10 mouse cellular contexts compared by ENCODE assay signal in the genomic region with DNA sequence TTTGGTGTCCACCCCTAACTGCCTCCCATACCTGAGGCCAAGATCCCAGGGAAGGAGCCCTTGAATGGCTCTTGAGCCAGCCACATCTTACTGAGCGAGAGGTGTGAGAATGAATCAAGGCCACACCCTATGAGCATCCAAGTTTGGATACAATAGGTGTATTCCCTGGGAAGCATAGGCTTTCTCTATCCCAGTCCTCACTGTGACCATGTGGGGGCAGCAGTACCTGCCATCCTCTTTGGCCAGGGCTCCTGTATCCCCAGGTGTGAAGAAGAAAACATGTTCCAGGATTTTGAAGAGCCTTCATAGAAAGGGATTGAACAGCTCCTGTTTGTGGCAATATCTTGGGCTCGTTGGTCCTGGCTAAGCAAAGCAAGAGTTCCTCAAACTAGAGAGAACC. TPM values are rescaled to one million over a fixed set of nuclear protein-coding genes. Genes with fewer than 3 reads are reported as not detected.
A peak's percentile ranks its signal among the peaks of the same experiment; 100 is the strongest.
DNase-seq lines count a peak whose midpoint lies in the region; ATAC-seq and TF ChIP-seq lines count a peak whose summit lies in the region.
"Had no signal": no experiment of that assay in that cellular context is flagged by ENCODE, and none has a peak within 500 bp of the region (broad histone marks: within the 10 kb centered on the region; RNA-seq: fewer than 3 reads in every experiment).

No protein-coding gene starts in this region.

- TF ChIP-seq POLR2A in liver, adult 2 months (IDR thresholded peaks at IDR 0.05; ENCODE audit: extremely low read depth, insufficient read depth, low read length), result no peak

- peak overlapping the region; percentile 16; the same call in 1 of the 2 replicates for H3K27ac ChIP-seq in gastrocnemius, adult 2 months
- no peak overlapping the region for H3K27ac ChIP-seq in liver, adult 2 months (replicated peaks; ENCODE audit: insufficient read depth, low read depth, low read length)
- peak overlapping the region; percentile 96 for H3K27ac ChIP-seq in lung, embryonic 16.5 days (ENCODE audit: low read length)

- 86% methylated on average over 2 of the region's 2 CpGs for WGBS in liver, adult 2 months
- 51% methylated on average over 2 of the region's 2 CpGs for WGBS in lung, embryonic 16.5 days

- H3K9ac ChIP-seq in liver, adult 2 months (ENCODE audit: low read depth, low read length), result no peak overlapping the region
- H3K9ac ChIP-seq in lung, embryonic 16.5 days (ENCODE audit: low read length), result no peak overlapping the region
- H3K9ac ChIP-seq: neural tube, embryonic 13.5 days had no signal

- H3K4me2 ChIP-seq in lung, embryonic 16.5 days (ENCODE audit: low read depth, low read length), result no peak overlapping the region
- H3K4me2 ChIP-seq: neural tube, embryonic 13.5 days had no signal

- peak; percentile 41 for TF ChIP-seq CTCF in gastrocnemius, adult 2 months (IDR thresholded peaks at IDR 0.05)
- TF ChIP-seq CTCF in liver, adult 2 months (IDR thresholded peaks at IDR 0.05; ENCODE audit: low read depth, low read length), result peak; percentile 53; the same call in 1 of the 2 replicates

- H3K9me3 ChIP-seq in lung, embryonic 16.5 days (ENCODE audit: control insufficient read depth, low read length), result no peaks in the 10 kb centered on the region
- H3K9me3 ChIP-seq: neural tube, embryonic 13.5 days had no signal

- 0 out of 2 replicates have a peak, but pooled peaks have one; percentile 1 for ATAC-seq in lung, embryonic 16.5 days (ENCODE audit: low read depth)

- DNase-seq in gastrocnemius, adult 2 months, result no peak
- no peak for DNase-seq in gastrocnemius, postnatal 25 days
- no peak for DNase-seq in liver, adult 2 months (ENCODE audit: extremely low read depth, low read depth, low spot score)
- no peak for DNase-seq in liver
- peak; percentile 45 for DNase-seq in brain, adult 2 months (ENCODE audit: low read depth, low spot score)
- no peak for DNase-seq in spleen, postnatal 4 days (ENCODE audit: low spot score in 2 of 2)
- DNase-seq in frontal cortex, postnatal 25 days (ENCODE audit: low spot score in 2 of 2), result no peak

- no peaks in the 10 kb centered on the region for H3K36me3 ChIP-seq in liver, adult 2 months (ENCODE audit: control insufficient read depth, insufficient read depth, low read length)
- no peaks in the 10 kb centered on the region for H3K36me3 ChIP-seq in lung, embryonic 16.5 days (ENCODE audit: control insufficient read depth, insufficient read depth, low read length)
- H3K36me3 ChIP-seq: neural tube, embryonic 13.5 days had no signal

- H3K79me2 ChIP-seq in liver, adult 2 months (ENCODE audit: control insufficient read depth, insufficient read depth, low read length), result no peaks in the 10 kb centered on the region

- H3K4me1 ChIP-seq in liver, adult 2 months (ENCODE audit: control insufficient read depth, insufficient read depth, low read length), result peaks cover 7% of the 10 kb centered on the region
- H3K4me1 ChIP-seq in lung, embryonic 16.5 days (replicated peaks; ENCODE audit: control insufficient read depth, insufficient read depth, low read length), result peaks cover 69% of the 10 kb centered on the region

- no peaks in the 10 kb centered on the region for H3K27me3 ChIP-seq in liver, adult 2 months (ENCODE audit: control insufficient read depth, insufficient read depth, low read length)
- no peaks in the 10 kb centered on the region for H3K27me3 ChIP-seq in lung, embryonic 16.5 days (ENCODE audit: control insufficient read depth, insufficient read depth, low read depth, low read length)
- H3K27me3 ChIP-seq: neural tube, embryonic 13.5 days had no signal

- intact Hi-C loops in gastrocnemius, adult 2 months (cut with DNase I), result loop anchor here (5.0 kb wide), 1 partner anchor 63 kb away; a partner anchor contains a TSS

- no peak overlapping the region for H3K4me3 ChIP-seq in gastrocnemius, adult 2 months
- H3K4me3 ChIP-seq in liver, adult 2 months (ENCODE audit: insufficient read depth, low read depth, low read length), result no peak overlapping the region
- no peak overlapping the region for H3K4me3 ChIP-seq in lung, embryonic 16.5 days (ENCODE audit: low read length)
- H3K4me3 ChIP-seq: erythroblast, embryonic 14.5 days; neural tube, embryonic 13.5 days had no signal

RNA-seq across cellular contexts. Expression of a gene that starts 1.8 kb away (rescaled TPM):
- total RNA-seq in gastrocnemius, adult 2 months (2021), result 1 to 10 TPM; 2.2 to 2.3 TPM
- 1 to 10 TPM; 3.1 to 7.2 TPM for total RNA-seq in gastrocnemius, postnatal 25 days (2021)
- total RNA-seq in liver, adult 2 months (2014; rRNA removed), result 1.4 and 2.8 TPM in 2 replicates
- polyA plus RNA-seq in liver, adult 2 months (2012; rRNA removed), result 4.8 TPM in 2 replicates
- polyA plus RNA-seq in lung, embryonic 16.5 days (2015; fragmentation: Nextera tagmentation; extraction: Ambion mirVana), result 72.0 and 76.0 TPM in 2 replicates

RNA-seq across cellular contexts. Expression of a gene that starts 38.1 kb away (rescaled TPM):
- 1 to 10 TPM; 4.0 to 4.7 TPM for total RNA-seq in gastrocnemius, adult 2 months (2021)
- total RNA-seq in gastrocnemius, postnatal 25 days (2021), result 1 to 10 TPM; 6.0 to 6.5 TPM
- 3.1 and 4.0 TPM in 2 replicates for total RNA-seq in liver, adult 2 months (2014; rRNA removed)
- polyA plus RNA-seq in liver, adult 2 months (2012; rRNA removed), result 3.1 and 3.8 TPM in 2 replicates
- polyA plus RNA-seq in lung, embryonic 16.5 days (2015; fragmentation: Nextera tagmentation; extraction: Ambion mirVana), result 30.3 and 33.0 TPM in 2 replicates

RNA-seq across cellular contexts. Expression of a gene that starts 38.2 kb away (rescaled TPM):
- total RNA-seq in gastrocnemius, adult 2 months (2021), result under 1 TPM; 0.28 to 0.46 TPM
- under 1 TPM; 0.21 to 0.26 TPM for total RNA-seq in gastrocnemius, postnatal 25 days (2021)
- not detected in 2 replicates for total RNA-seq in liver, adult 2 months (2014; rRNA removed)
- polyA plus RNA-seq in liver, adult 2 months (2012; rRNA removed), result 0.05 TPM in 1 of 2 replicates, not detected in the other
- 1.1 and 1.4 TPM in 2 replicates for polyA plus RNA-seq in lung, embryonic 16.5 days (2015; fragmentation: Nextera tagmentation; extraction: Ambion mirVana)
- polyA plus RNA-seq: erythroblast, embryonic 14.5 days had no signal

RNA-seq across cellular contexts. Expression of a gene that starts 59.2 kb away (rescaled TPM):
- total RNA-seq in gastrocnemius, adult 2 months (2021), result 1,000 to 10,000 TPM; 2,168 to 2,432 TPM
- total RNA-seq in gastrocnemius, postnatal 25 days (2021), result 1,000 to 10,000 TPM; 1,951 to 1,957 TPM
- total RNA-seq in liver, adult 2 months (2014; rRNA removed), result 1,154 and 1,241 TPM in 2 replicates
- polyA plus RNA-seq in liver, adult 2 months (2012; rRNA removed), result 7,340 and 8,771 TPM in 2 replicates
- polyA plus RNA-seq in lung, embryonic 16.5 days (2015; fragmentation: Nextera tagmentation; extraction: Ambion mirVana), result 1,957 and 1,991 TPM in 2 replicates
